Mouse (Mus musculus) G1E (cell line): ENCODE measurements at regions not wholly inside any gene's neighbourhood (a gene's known extent, or its start where the extent isn't known, plus 50 kb on each side); places are given as distances from the start of the nearest gene placed in this dataset.

ENCODE experiments used
- ATAC-seq: 2 replicates; pipeline ENCODE4 v1.8.0; 2016; ENCODE audit warnings: mild to moderate bottlenecking; ENCODE audit not compliant: insufficient number of reproducible peaks, poor library complexity, low FRiP score, severe bottlenecking; ENCODE audit errors: extremely low read depth
- DNase-seq: peaks from one replicate; pipeline ENCODE4 v3.0.0; 2012; ENCODE audit warnings: low spot score
- H3K27me3 ChIP-seq: 2 replicates; pipeline ENCODE4 v1.6.1; 2012; ENCODE audit warnings: mild to moderate bottlenecking, low read length, inconsistent platforms; ENCODE audit not compliant: insufficient read depth
- H3K36me3 ChIP-seq: replicated peaks from 2 replicates; pipeline ENCODE3; 2012; ENCODE audit warnings: mild to moderate bottlenecking, inconsistent platforms
- H3K4me1 ChIP-seq: 2 replicates; pipeline ENCODE4 v1.6.1; 2012; ENCODE audit warnings: low read depth, low read length, inconsistent platforms, mixed read lengths; ENCODE audit not compliant: insufficient read depth
- H3K4me3 ChIP-seq: 2 replicates; pipeline ENCODE4 v1.5.1; 2012; ENCODE audit warnings: low read depth, mild to moderate bottlenecking, inconsistent platforms, low read length, moderate library complexity, mixed read lengths
- H3K9me3 ChIP-seq: replicated peaks from 2 replicates; pipeline ENCODE4 v1.6.1; 2012; ENCODE audit warnings: inconsistent platforms
- CTCF ChIP-seq: IDR thresholded peaks from 2 replicates; pipeline ENCODE4 v1.5.1; 2012; ENCODE audit warnings: low read depth, low read length, inconsistent platforms, mixed read lengths
- GATA1 ChIP-seq: IDR thresholded peaks from 2 replicates; pipeline ENCODE4 v1.6.1; 2012; ENCODE audit warnings: borderline replicate concordance, low read length, inconsistent platforms, mixed read lengths
- GATA2 ChIP-seq: IDR thresholded peaks from 2 replicates; pipeline ENCODE4 v1.6.1; 2012; ENCODE audit warnings: low read depth, low read length, inconsistent platforms, borderline replicate concordance
- POLR2AphosphoS5 ChIP-seq: IDR thresholded peaks from 2 replicates; pipeline ENCODE4 v1.6.1; 2012; ENCODE audit warnings: low read depth, low read length, inconsistent platforms; ENCODE audit not compliant: insufficient replicate concordance

GRCm38 (mm10) chr8:27778982-27779381 is 331.5 kb downstream of the Poteg start:
- Histone ChIP-seq H3K4me1 (no peaks in the 10 kb centered on the region), H3K9me3 (no peaks in the 10 kb centered on the region), H3K36me3 (no peaks in the 10 kb centered on the region), H3K4me3 (no peak overlapping the region), H3K27me3 (no peaks in the 10 kb centered on the region)
- TF ChIP-seq GATA2, result no peak
- no peak for TF ChIP-seq GATA1
- TF ChIP-seq POLR2AphosphoS5, result no peak
- TF ChIP-seq CTCF, result no peak
- ATAC-seq (no peak), DNase-seq (no peak)
